Mouse (Mus musculus) G1E (cell line): ENCODE data around the gene Ldb3.

ENCODE experiments used
- CTCF ChIP-seq: IDR thresholded peaks from 2 replicates; pipeline ENCODE4 v1.5.1; 2012; ENCODE audit warnings: low read depth, low read length, inconsistent platforms, mixed read lengths
- TAL1 ChIP-seq: conservative IDR thresholded peaks from 2 replicates; pipeline ENCODE4 v1.6.1; 2012; ENCODE audit warnings: low read depth, low read length, inconsistent platforms, mixed read lengths

DNA sequence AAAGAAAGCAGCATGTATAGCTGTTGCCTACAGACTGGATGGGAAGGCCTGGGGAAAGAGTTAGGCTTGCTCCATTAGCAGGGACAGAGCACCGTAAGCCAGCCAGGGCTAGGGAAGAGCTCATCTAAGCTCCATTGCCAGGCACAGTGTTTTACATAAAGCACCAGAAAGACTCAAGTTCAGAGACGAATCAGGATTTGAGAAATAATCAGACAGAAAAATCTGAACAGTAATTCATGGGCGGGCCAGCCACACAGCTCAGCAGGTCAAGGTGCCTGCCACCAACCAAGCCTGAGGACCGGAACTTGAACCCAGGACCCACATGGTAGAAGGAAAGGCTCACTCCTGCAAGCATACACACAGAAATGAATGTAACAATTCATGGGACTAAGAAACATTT is 88.8 kb downstream of the Ldb3 start:
- TF ChIP-seq CTCF (no peak), TAL1 (no peak)
